Mouse (Mus musculus): ENCODE data around the gene Rmnd1. TPM values are rescaled to one million over a fixed set of nuclear protein-coding genes. Genes with fewer than 3 reads are reported as not detected.

Rmnd1 gene
- total RNA-seq, 2 experiments from 2014 or later, result 53.9 to 62.8 TPM

- ATAC-seq (replicated peaks; ENCODE audit: poor library complexity, severe bottlenecking), result no peak
Measured at GRCm38 (mm10) chr10:4395321-4395720, 36.9 kb downstream of the Rmnd1 start.

GRCm38 (mm10) chr10:4391851-4392250 is 40.3 kb downstream of the Rmnd1 start:
- ATAC-seq (replicated peaks; ENCODE audit: poor library complexity, severe bottlenecking), result peak; percentile 41

- ATAC-seq (replicated peaks; ENCODE audit: poor library complexity, severe bottlenecking), result no peak
Measured at GRCm38 (mm10) chr10:4391076-4391475, 41.1 kb downstream of the Rmnd1 start.

- no peak for ATAC-seq (replicated peaks; ENCODE audit: poor library complexity, severe bottlenecking)
Measured at GRCm38 (mm10) chr10:4390550-4390949, 41.6 kb downstream of the Rmnd1 start.

GRCm38 (mm10) chr10:4389461-4390112 is 42.6 kb downstream of the Rmnd1 start:
- ATAC-seq (replicated peaks; ENCODE audit: poor library complexity, severe bottlenecking), result no peak

GRCm38 (mm10) chr10:4389036-4389435 is 43.2 kb downstream of the Rmnd1 start:
- no peak for ATAC-seq (replicated peaks; ENCODE audit: poor library complexity, severe bottlenecking)

GRCm38 (mm10) chr10:4388384-4388745 is 43.8 kb downstream of the Rmnd1 start:
- ATAC-seq (replicated peaks; ENCODE audit: poor library complexity, severe bottlenecking), result no peak

GRCm38 (mm10) chr10:4387701-4388383 is 44.3 kb downstream of the Rmnd1 start, which contains the start of gene Zbtb2:
Zbtb2 (minus strand) TSS chr10:4388108.
- ATAC-seq (replicated peaks; ENCODE audit: poor library complexity, severe bottlenecking), result peak; percentile 16

- peak; percentile 82 for ATAC-seq (replicated peaks; ENCODE audit: poor library complexity, severe bottlenecking)
Measured at GRCm38 (mm10) chr10:4386609-4387591, 45.3 kb downstream of the Rmnd1 start.

GRCm38 (mm10) chr10:4384244-4384643 is 47.9 kb downstream of the Rmnd1 start:
- no peak for ATAC-seq (replicated peaks; ENCODE audit: poor library complexity, severe bottlenecking)

- ATAC-seq (replicated peaks; ENCODE audit: poor library complexity, severe bottlenecking), result no peak
Measured at GRCm38 (mm10) chr10:4380748-4381147, 51.4 kb downstream of the Rmnd1 start.

- no peak for ATAC-seq (replicated peaks; ENCODE audit: poor library complexity, severe bottlenecking)
Measured at GRCm38 (mm10) chr10:4376931-4377330, 55.3 kb downstream of the Rmnd1 start.

GRCm38 (mm10) chr10:4376461-4376860 is 55.7 kb downstream of the Rmnd1 start:
- ATAC-seq (replicated peaks; ENCODE audit: poor library complexity, severe bottlenecking), result no peak

GRCm38 (mm10) chr10:4375267-4375666 is 56.9 kb downstream of the Rmnd1 start:
- ATAC-seq (replicated peaks; ENCODE audit: poor library complexity, severe bottlenecking), result peak; percentile 61; the same call in 1 of the 2 replicates

GRCm38 (mm10) chr10:4374734-4375133 is 57.5 kb downstream of the Rmnd1 start:
- ATAC-seq (replicated peaks; ENCODE audit: poor library complexity, severe bottlenecking), result no peak

- ATAC-seq (replicated peaks; ENCODE audit: poor library complexity, severe bottlenecking), result no peak; the same call in 1 of the 2 replicates
Measured at GRCm38 (mm10) chr10:4374239-4374638, 57.9 kb downstream of the Rmnd1 start.

GRCm38 (mm10) chr10:4373558-4373957 is 58.6 kb downstream of the Rmnd1 start:
- ATAC-seq (replicated peaks; ENCODE audit: poor library complexity, severe bottlenecking), result no peak

GRCm38 (mm10) chr10:4372011-4372410 is 60.2 kb downstream of the Rmnd1 start:
- peak; percentile 54 for ATAC-seq (replicated peaks; ENCODE audit: poor library complexity, severe bottlenecking)

GRCm38 (mm10) chr10:4370105-4370504 is 62.1 kb downstream of the Rmnd1 start:
- no peak for ATAC-seq (replicated peaks; ENCODE audit: poor library complexity, severe bottlenecking)

- no peak for ATAC-seq (replicated peaks; ENCODE audit: poor library complexity, severe bottlenecking)
Measured at GRCm38 (mm10) chr10:4364618-4365017, 67.6 kb downstream of the Rmnd1 start.

- no peak for ATAC-seq (replicated peaks; ENCODE audit: poor library complexity, severe bottlenecking)
Measured at GRCm38 (mm10) chr10:4357435-4357834, 74.8 kb downstream of the Rmnd1 start.
